Mouse (Mus musculus) forebrain, embryonic 14.5 days (tissue): ENCODE results near the gene Rnf34. TPM values are rescaled to one million over a fixed set of nuclear protein-coding genes. Genes with fewer than 3 reads are reported as not detected.
A peak's percentile ranks its signal among the peaks of the same experiment; 100 is the strongest.

Experiments used
- ATAC-seq: fragments of 200-750 bp; cut with Nextera tagmentation; 2 replicates; pipeline ENCODE4 v1.8.0; 2017; ENCODE audit warnings: mild to moderate bottlenecking, moderate library complexity
- DNase-seq: peaks from one replicate; pipeline ENCODE4 v3.0.0-alpha.2; 2015; ENCODE audit warnings: low spot score
- H3K27ac ChIP-seq: fragments of 300-500 bp; sonication (generic); 2 replicates; pipeline ENCODE4 v1.5.1; 2014; ENCODE audit warnings: low read depth, mild to moderate bottlenecking, control low read depth, low read length, moderate library complexity
- H3K27me3 ChIP-seq: fragments of 300-500 bp; sonication (generic); replicated peaks from 2 replicates; pipeline ENCODE4 v1.6.1; 2014; ENCODE audit warnings: low read length, control low read depth, mixed read lengths; ENCODE audit not compliant: control insufficient read depth, insufficient read depth
- H3K36me3 ChIP-seq: fragments of 300-500 bp; sonication (generic); 2 replicates; pipeline ENCODE4 v1.6.1; 2014; ENCODE audit warnings: low read length, control low read depth; ENCODE audit not compliant: control insufficient read depth, insufficient read depth
- H3K4me1 ChIP-seq: fragments of 300-500 bp; sonication (generic); 2 replicates; pipeline ENCODE4 v1.6.1; 2014; ENCODE audit warnings: antibody characterized with exemption, low read length, control low read depth; ENCODE audit not compliant: control insufficient read depth, insufficient read depth
- H3K4me2 ChIP-seq: fragments of 300-500 bp; sonication (generic); 2 replicates; pipeline ENCODE4 v1.6.1; 2014; ENCODE audit warnings: mild to moderate bottlenecking, control low read depth, low read length
- H3K4me3 ChIP-seq: fragments of 300-500 bp; sonication (generic); 2 replicates; pipeline ENCODE4 v1.5.1; 2014; ENCODE audit warnings: low read depth, low read length, control low read depth
- H3K9ac ChIP-seq: fragments of 300-500 bp; sonication (generic); 2 replicates; pipeline ENCODE4 v1.6.1; 2014; ENCODE audit warnings: mild to moderate bottlenecking, low read length, control low read depth, moderate library complexity
- H3K9me3 ChIP-seq: fragments of 300-500 bp; sonication (generic); replicated peaks from 2 replicates; pipeline ENCODE4 v1.6.1; 2016; ENCODE audit warnings: low read length, control low read depth, mixed read lengths; ENCODE audit not compliant: control insufficient read depth
- WGBS: fragments of 180-500 bp; shearing (Covaris S2); extraction: QIAGEN DNeasy Blood & Tissue Kit; methylation state at CpG from one replicate; pipeline ENCODE4 v1.1.7; 2014; 5-methylcytosine and 5-hydroxymethylcytosine counted together
- polyA plus RNA-seq: library from polyadenylated mRNA; unstranded; fragments of >200 nt; fragmentation: Nextera tagmentation; extraction: Ambion mirVana; gene quantifications from 2 replicates; pipeline ENCODE4 v1.2.1, GENCODE M21; 2014

The Rnf34 gene
- polyA plus RNA-seq, 1 experiment from 2014 or later, result 54.3 TPM

DNA sequence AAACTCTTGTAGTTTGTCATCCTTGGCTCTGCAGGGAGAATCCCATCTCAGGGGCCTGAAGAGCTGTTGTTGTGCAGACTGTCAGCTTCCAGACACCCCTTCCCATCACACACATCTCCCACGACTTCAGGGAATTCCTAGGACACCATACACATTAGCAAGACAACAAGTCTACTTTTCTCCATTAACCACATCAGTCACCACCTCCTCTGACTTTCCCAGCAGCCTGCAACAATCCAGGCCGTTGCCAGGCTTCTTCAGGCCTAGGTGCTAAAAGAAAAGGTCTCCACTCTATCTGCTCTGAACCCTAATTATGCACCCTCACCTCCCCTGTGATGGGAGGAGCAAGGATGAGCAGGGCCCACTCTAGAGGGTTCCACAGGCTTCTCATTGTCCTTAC is 40.5 kb downstream of the Rnf34 start:
- no peak overlapping the region for H3K4me2 ChIP-seq
- ATAC-seq (no peak), DNase-seq (no peak)
- no peak overlapping the region for H3K27ac ChIP-seq
- H3K9ac ChIP-seq, result no peak overlapping the region
- no peak overlapping the region for H3K4me3 ChIP-seq
- no peaks in the 10 kb centered on the region for H3K9me3 ChIP-seq
- 83% methylated on average over 2 of the region's 2 CpGs for WGBS
- 0 out of 2 replicates have a peak, but pooled peaks cover 3% of the 10 kb centered on the region for H3K4me1 ChIP-seq
- H3K36me3 ChIP-seq, result peaks cover 8% of the 10 kb centered on the region; the same call in 1 of the 2 replicates
- no peaks in the 10 kb centered on the region for H3K27me3 ChIP-seq

- Histone ChIP-seq H3K9me3 (no peaks in the 10 kb centered on the region), H3K27ac (no peak overlapping the region), H3K4me2 (no peak overlapping the region), H3K9ac (no peak overlapping the region), H3K4me3 (no peak overlapping the region), H3K36me3 (peaks cover 2% of the 10 kb centered on the region; the same call in 1 of the 2 replicates), H3K4me1 (peaks cover 11% of the 10 kb centered on the region), H3K27me3 (no peaks in the 10 kb centered on the region)
- 95% methylated on average over 6 of the region's 6 CpGs for WGBS
- no peak for ATAC-seq
- DNase-seq, result no peak
Observed at GRCm38 (mm10) chr5:122893270-122893669, 43.4 kb downstream of the Rnf34 start.

DNA sequence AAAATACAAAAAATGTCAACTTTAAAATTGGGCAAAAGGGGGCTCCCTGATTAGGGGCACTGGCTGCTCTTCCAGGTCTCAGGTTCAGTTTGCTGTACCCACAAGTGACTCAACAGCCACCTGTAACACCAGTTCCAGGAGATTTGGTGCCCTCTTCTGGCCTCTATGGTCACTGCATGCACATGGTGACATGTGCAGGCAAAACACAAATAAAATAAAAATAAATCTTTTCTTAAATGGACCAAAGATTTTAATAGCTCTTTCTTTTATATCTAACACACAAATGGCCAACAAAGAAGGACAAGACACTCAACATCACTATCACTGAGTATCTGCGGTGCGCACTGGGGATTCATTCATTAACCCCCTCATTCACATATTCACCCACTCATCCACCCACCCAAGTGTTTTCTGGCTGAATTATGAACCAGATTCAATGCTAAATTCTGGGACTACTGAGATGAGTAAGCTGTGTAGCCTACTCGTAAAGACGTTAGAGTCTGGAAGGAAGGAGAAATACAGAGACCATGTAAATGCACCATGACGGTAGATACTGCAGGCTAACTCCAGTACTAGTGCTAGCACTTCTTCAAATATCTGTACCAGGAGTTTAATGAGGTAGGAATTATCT is 44.3 kb downstream of the Rnf34 start:
- WGBS, result 96% methylated on average over 5 of the region's 5 CpGs
- Histone ChIP-seq H3K36me3 (no peaks in the 10 kb centered on the region; the same call in 1 of the 2 replicates), H3K4me2 (no peak overlapping the region), H3K27ac (no peak overlapping the region), H3K9me3 (no peaks in the 10 kb centered on the region), H3K4me3 (no peak overlapping the region), H3K9ac (no peak overlapping the region), H3K4me1 (peaks cover 17% of the 10 kb centered on the region), H3K27me3 (no peaks in the 10 kb centered on the region)
- DNase-seq (peak; percentile 69), ATAC-seq (no peak)

DNA sequence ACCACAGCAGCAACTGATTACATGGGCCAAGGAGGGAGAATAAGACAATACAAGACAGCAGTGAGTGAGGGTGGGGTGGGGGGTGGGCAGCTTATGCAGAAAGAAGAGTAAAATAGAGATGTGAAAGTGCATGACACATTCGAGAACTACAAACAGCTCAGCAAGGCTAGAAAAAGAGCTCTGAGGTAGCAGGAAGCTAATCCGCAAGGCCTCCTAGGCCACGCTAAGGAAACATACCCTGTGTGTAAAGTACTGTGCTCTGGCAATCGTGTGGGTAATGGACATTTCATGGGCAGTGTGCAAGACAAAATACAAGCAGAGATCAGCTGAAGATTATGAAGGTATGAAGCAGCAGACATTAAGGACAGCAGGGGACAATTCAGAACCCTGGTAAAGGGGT is 45.0 kb downstream of the Rnf34 start:
- no peak overlapping the region for H3K27ac ChIP-seq
- no peak for DNase-seq
- no peaks in the 10 kb centered on the region; the same call in 1 of the 2 replicates for H3K36me3 ChIP-seq
- no peak for ATAC-seq
- H3K4me1 ChIP-seq, result peaks cover 17% of the 10 kb centered on the region
- no peaks in the 10 kb centered on the region for H3K9me3 ChIP-seq
- no peak overlapping the region for H3K4me2 ChIP-seq
- no peak overlapping the region for H3K9ac ChIP-seq
- WGBS, result 78% methylated on average over 4 of the region's 4 CpGs
- no peaks in the 10 kb centered on the region for H3K27me3 ChIP-seq
- H3K4me3 ChIP-seq, result no peak overlapping the region

- 83% methylated on average over 6 of the region's 6 CpGs for WGBS
- Histone ChIP-seq H3K36me3 (no peaks in the 10 kb centered on the region), H3K27me3 (no peaks in the 10 kb centered on the region), H3K4me2 (peak overlapping the region; percentile 77), H3K4me3 (peak overlapping the region; percentile 88; the same call in 1 of the 2 replicates), H3K27ac (no peak overlapping the region), H3K4me1 (peaks cover 21% of the 10 kb centered on the region), H3K9ac (peak overlapping the region; percentile 89), H3K9me3 (no peaks in the 10 kb centered on the region)
- no peak for DNase-seq
- ATAC-seq, result no peak
Observed at GRCm38 (mm10) chr5:122898153-122898552, 48.3 kb downstream of the Rnf34 start.

DNA sequence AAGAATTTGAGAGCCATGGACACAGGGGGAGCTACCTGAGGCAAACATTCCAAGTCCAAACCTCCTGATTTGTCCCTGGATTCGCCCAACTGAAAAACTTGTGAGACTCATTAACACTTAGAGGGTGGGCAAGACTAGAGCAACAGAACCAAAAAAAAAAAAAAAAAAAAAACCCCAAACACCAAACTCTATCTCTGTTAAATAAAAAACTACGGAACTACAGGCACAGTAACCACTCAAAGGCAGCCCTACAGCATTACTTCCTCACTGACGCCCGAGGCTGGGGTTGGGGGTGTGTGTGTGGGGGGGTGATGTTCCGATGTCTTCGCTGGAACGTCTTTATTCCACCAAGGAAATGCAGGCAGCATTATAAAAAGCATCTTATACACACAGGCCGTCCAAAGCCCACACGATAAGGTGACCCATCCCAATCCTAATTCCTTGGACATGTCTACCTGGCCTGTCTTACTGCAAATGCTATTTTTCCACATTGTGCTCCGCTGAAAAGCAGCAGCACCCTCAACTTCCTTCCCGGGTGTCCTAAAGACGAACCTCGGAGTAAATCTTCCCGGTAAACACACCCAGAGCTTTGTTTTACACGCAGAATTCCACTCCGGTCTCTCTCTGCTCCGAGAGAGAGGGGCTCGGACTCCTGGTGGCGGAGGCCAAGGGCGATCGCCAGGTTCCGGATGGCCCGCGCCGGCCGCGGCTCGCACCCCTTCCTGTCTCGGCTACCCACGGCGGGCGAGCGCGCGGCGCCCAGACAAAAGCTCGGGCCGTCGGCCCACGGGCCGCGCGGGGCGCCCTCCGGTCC is 49.3 kb downstream of the Rnf34 start:
- Histone ChIP-seq H3K9ac (peak overlapping the region; percentile 89), H3K27me3 (no peaks in the 10 kb centered on the region), H3K9me3 (no peaks in the 10 kb centered on the region), H3K4me2 (peak overlapping the region; percentile 77), H3K4me3 (peak overlapping the region; percentile 88), H3K27ac (peak overlapping the region; percentile 95), H3K36me3 (no peaks in the 10 kb centered on the region), H3K4me1 (peaks cover 21% of the 10 kb centered on the region)
- DNase-seq (peak; percentile 32), ATAC-seq (no peak)
- 2% methylated on average over 45 of the region's 45 CpGs for WGBS

GRCm38 (mm10) chr5:122899777-122900557 is 50.1 kb downstream of the Rnf34 start:
- H3K36me3 ChIP-seq, result no peaks in the 10 kb centered on the region
- peak overlapping the region; percentile 89 for H3K9ac ChIP-seq
- DNase-seq (peak; percentile 95), ATAC-seq (peak; percentile 98)
- H3K27ac ChIP-seq, result peak overlapping the region; percentile 95
- peak overlapping the region; percentile 88 for H3K4me3 ChIP-seq
- no peaks in the 10 kb centered on the region for H3K27me3 ChIP-seq
- H3K4me1 ChIP-seq, result peaks cover 21% of the 10 kb centered on the region
- no peaks in the 10 kb centered on the region for H3K9me3 ChIP-seq
- H3K4me2 ChIP-seq, result peak overlapping the region; percentile 77
- WGBS, result under 1% methylated on average over 80 of the region's 120 CpGs

GRCm38 (mm10) chr5:122900558-122901171 is 50.8 kb downstream of the Rnf34 start:
- Histone ChIP-seq H3K4me2 (peak overlapping the region; percentile 77), H3K36me3 (no peaks in the 10 kb centered on the region), H3K27ac (peak overlapping the region; percentile 95), H3K4me1 (peaks cover 21% of the 10 kb centered on the region), H3K27me3 (no peaks in the 10 kb centered on the region), H3K9ac (peak overlapping the region; percentile 89), H3K4me3 (peak overlapping the region; percentile 88), H3K9me3 (no peaks in the 10 kb centered on the region)
- DNase-seq, result no peak
- WGBS, result 2% methylated on average over 32 of the region's 33 CpGs
- no peak; the same call in 1 of the 2 replicates for ATAC-seq
